Mouse (Mus musculus): ENCODE data around the gene Cdt1. TPM values are rescaled to one million over a fixed set of nuclear protein-coding genes. Genes with fewer than 3 reads are reported as not detected.

Gene Cdt1
- total and polyA plus RNA-seq, 3 experiments = 49.9 to 375 (median 70.8) TPM

- no peak for TF ChIP-seq TAL1 (conservative IDR thresholded peaks at IDR 0.05; ENCODE audit: low read depth, low read length)
- TF ChIP-seq GATA1 (IDR thresholded peaks at IDR 0.05; ENCODE audit: borderline replicate concordance, low read length) = no peak
- no peak for TF ChIP-seq POLR2AphosphoS5 (IDR thresholded peaks at IDR 0.05; ENCODE audit: insufficient replicate concordance, low read depth, low read length)
- TF ChIP-seq CTCF (IDR thresholded peaks at IDR 0.05; ENCODE audit: low read depth, low read length) = no peak
- Histone ChIP-seq H3K27me3 (ENCODE audit: insufficient read depth, low read length) (no peaks in the 10 kb centered on the region), H3K9me3 (replicated peaks) (peaks cover 3% of the 10 kb centered on the region; the same call in 1 of the 2 replicates), H3K36me3 (replicated peaks) (peaks cover 90% of the 10 kb centered on the region), H3K4me1 (ENCODE audit: insufficient read depth, low read depth, low read length) (peaks cover 84% of the 10 kb centered on the region), H3K4me3 (ENCODE audit: low read depth, low read length) (peak overlapping the region; percentile 48; the same call in 1 of the 2 replicates)
- ATAC-seq (ENCODE audit: extremely low read depth, insufficient number of reproducible peaks, low FRiP score, poor library complexity, severe bottlenecking) (no peak), DNase-seq (ENCODE audit: low spot score) (no peak)
These were observed 42.8 kb upstream of the Cdt1 start for GRCm38 (mm10) chr8:122525004-122525403.

- TF ChIP-seq GATA1 (IDR thresholded peaks at IDR 0.05; ENCODE audit: borderline replicate concordance, low read length) (no peak), CTCF (IDR thresholded peaks at IDR 0.05; ENCODE audit: low read depth, low read length) (no peak), TAL1 (conservative IDR thresholded peaks at IDR 0.05; ENCODE audit: low read depth, low read length) (no peak)
- H3K4me3 ChIP-seq (ENCODE audit: low read depth, low read length) = no peak overlapping the region; the same call in 1 of the 2 replicates
- no peaks in the 10 kb centered on the region for H3K27me3 ChIP-seq (ENCODE audit: insufficient read depth, low read length)
- H3K4me1 ChIP-seq (ENCODE audit: insufficient read depth, low read depth, low read length) = peaks cover 81% of the 10 kb centered on the region
- H3K36me3 ChIP-seq (replicated peaks) = peaks cover 92% of the 10 kb centered on the region
- peaks cover 3% of the 10 kb centered on the region; the same call in 1 of the 2 replicates for H3K9me3 ChIP-seq (replicated peaks)
- no peak for DNase-seq (ENCODE audit: low spot score)
- no peak for ATAC-seq (ENCODE audit: extremely low read depth, insufficient number of reproducible peaks, low FRiP score, poor library complexity, severe bottlenecking)
These were observed 41.7 kb upstream of the Cdt1 start for GRCm38 (mm10) chr8:122526084-122526483.

- DNase-seq (ENCODE audit: low spot score) = no peak
- Histone ChIP-seq H3K36me3 (replicated peaks) (peaks cover 97% of the 10 kb centered on the region), H3K27me3 (ENCODE audit: insufficient read depth, low read length) (no peaks in the 10 kb centered on the region), H3K4me1 (ENCODE audit: insufficient read depth, low read depth, low read length) (peaks cover 86% of the 10 kb centered on the region), H3K4me3 (ENCODE audit: low read depth, low read length) (no peak overlapping the region; the same call in 1 of the 2 replicates), H3K9me3 (replicated peaks) (peaks cover 3% of the 10 kb centered on the region; the same call in 1 of the 2 replicates)
- TF ChIP-seq POLR2AphosphoS5 (IDR thresholded peaks at IDR 0.05; ENCODE audit: insufficient replicate concordance, low read depth, low read length) = no peak
- no peak for TF ChIP-seq GATA1 (IDR thresholded peaks at IDR 0.05; ENCODE audit: borderline replicate concordance, low read length)
- TF ChIP-seq GATA2 (IDR thresholded peaks at IDR 0.05; ENCODE audit: borderline replicate concordance, low read depth, low read length) = no peak
- no peak for TF ChIP-seq CTCF (IDR thresholded peaks at IDR 0.05; ENCODE audit: low read depth, low read length)
- no peak for TF ChIP-seq TAL1 (conservative IDR thresholded peaks at IDR 0.05; ENCODE audit: low read depth, low read length)
- no peak for ATAC-seq (ENCODE audit: extremely low read depth, insufficient number of reproducible peaks, low FRiP score, poor library complexity, severe bottlenecking)
These were observed 41.2 kb upstream of the Cdt1 start for GRCm38 (mm10) chr8:122526526-122527170.

- peaks cover 3% of the 10 kb centered on the region; the same call in 1 of the 2 replicates for H3K9me3 ChIP-seq (replicated peaks)
- DNase-seq (ENCODE audit: low spot score) = no peak
- peaks cover 89% of the 10 kb centered on the region for H3K4me1 ChIP-seq (ENCODE audit: insufficient read depth, low read depth, low read length)
- TF ChIP-seq GATA2 (IDR thresholded peaks at IDR 0.05; ENCODE audit: borderline replicate concordance, low read depth, low read length) = no peak
- TF ChIP-seq GATA1 (IDR thresholded peaks at IDR 0.05; ENCODE audit: borderline replicate concordance, low read length) = no peak
- TF ChIP-seq POLR2AphosphoS5 (IDR thresholded peaks at IDR 0.05; ENCODE audit: insufficient replicate concordance, low read depth, low read length) = no peak
- TF ChIP-seq TAL1 (conservative IDR thresholded peaks at IDR 0.05; ENCODE audit: low read depth, low read length) = no peak
- TF ChIP-seq CTCF (IDR thresholded peaks at IDR 0.05; ENCODE audit: low read depth, low read length) = no peak
- no peak for ATAC-seq (ENCODE audit: extremely low read depth, insufficient number of reproducible peaks, low FRiP score, poor library complexity, severe bottlenecking)
- no peaks in the 10 kb centered on the region for H3K27me3 ChIP-seq (ENCODE audit: insufficient read depth, low read length)
- H3K36me3 ChIP-seq (replicated peaks) = peaks cover 98% of the 10 kb centered on the region
- H3K4me3 ChIP-seq (ENCODE audit: low read depth, low read length) = no peak overlapping the region
These were observed 39.9 kb upstream of the Cdt1 start for GRCm38 (mm10) chr8:122527937-122528336.

- H3K4me1 ChIP-seq (ENCODE audit: insufficient read depth, low read depth, low read length) = peaks cover 85% of the 10 kb centered on the region
- no peaks in the 10 kb centered on the region for H3K27me3 ChIP-seq (ENCODE audit: insufficient read depth, low read length)
- TF ChIP-seq POLR2AphosphoS5 (IDR thresholded peaks at IDR 0.05; ENCODE audit: insufficient replicate concordance, low read depth, low read length) (no peak), GATA2 (IDR thresholded peaks at IDR 0.05; ENCODE audit: borderline replicate concordance, low read depth, low read length) (no peak), GATA1 (IDR thresholded peaks at IDR 0.05; ENCODE audit: borderline replicate concordance, low read length) (no peak), CTCF (IDR thresholded peaks at IDR 0.05; ENCODE audit: low read depth, low read length) (no peak), TAL1 (conservative IDR thresholded peaks at IDR 0.05; ENCODE audit: low read depth, low read length) (no peak)
- peaks cover 96% of the 10 kb centered on the region for H3K36me3 ChIP-seq (replicated peaks)
- DNase-seq (ENCODE audit: low spot score) = no peak
- ATAC-seq (ENCODE audit: extremely low read depth, insufficient number of reproducible peaks, low FRiP score, poor library complexity, severe bottlenecking) = no peak
- H3K9me3 ChIP-seq (replicated peaks) = peaks cover 3% of the 10 kb centered on the region; the same call in 1 of the 2 replicates
- no peak overlapping the region for H3K4me3 ChIP-seq (ENCODE audit: low read depth, low read length)
These were observed 38.7 kb upstream of the Cdt1 start for GRCm38 (mm10) chr8:122529159-122529558.

- ATAC-seq (ENCODE audit: extremely low read depth, insufficient number of reproducible peaks, low FRiP score, poor library complexity, severe bottlenecking) (no peak), DNase-seq (ENCODE audit: low spot score) (no peak)
- Histone ChIP-seq H3K4me3 (ENCODE audit: low read depth, low read length) (no peak overlapping the region), H3K9me3 (replicated peaks) (peaks cover 3% of the 10 kb centered on the region; the same call in 1 of the 2 replicates), H3K27me3 (ENCODE audit: insufficient read depth, low read length) (no peaks in the 10 kb centered on the region), H3K36me3 (replicated peaks) (peaks cover 84% of the 10 kb centered on the region), H3K4me1 (ENCODE audit: insufficient read depth, low read depth, low read length) (peaks cover 79% of the 10 kb centered on the region)
- TF ChIP-seq CTCF (IDR thresholded peaks at IDR 0.05; ENCODE audit: low read depth, low read length) (no peak), TAL1 (conservative IDR thresholded peaks at IDR 0.05; ENCODE audit: low read depth, low read length) (no peak), POLR2AphosphoS5 (IDR thresholded peaks at IDR 0.05; ENCODE audit: insufficient replicate concordance, low read depth, low read length) (no peak), GATA2 (IDR thresholded peaks at IDR 0.05; ENCODE audit: borderline replicate concordance, low read depth, low read length) (no peak), GATA1 (IDR thresholded peaks at IDR 0.05; ENCODE audit: borderline replicate concordance, low read length) (no peak)
These were observed 36.5 kb upstream of the Cdt1 start for GRCm38 (mm10) chr8:122531312-122531711.

Data from G1E (cell line).